Mouse (Mus musculus): ENCODE measurements around the gene Tor1aip1. TPM values are rescaled to one million over a fixed set of nuclear protein-coding genes. Genes with fewer than 3 reads are reported as not detected.

The Tor1aip1 gene
- total and polyA plus RNA-seq, 3 experiments, result 19.1 to 44.1 (median 39.8) TPM

GRCm38 (mm10) chr1:156028340-156028975 lies 7.8 kb downstream of the Tor1aip1 start:
- Histone ChIP-seq H3K4me1 (ENCODE audit: control insufficient read depth in 1 of 2, insufficient read depth in 2 of 2) (peaks cover 0 to 11% of the 10 kb centered on the region in 2 experiments; a peak in 2 of 4 replicates), H3K9me3 (replicated peaks; ENCODE audit: low read length) (no peaks in the 10 kb centered on the region), H3K4me2 (ENCODE audit: insufficient read depth, low read depth, poor library complexity, severe bottlenecking) (no peak overlapping the region; the same call in 1 of the 2 replicates), H3K36me3 (replicated peaks in 1 of 2; ENCODE audit: control insufficient read depth in 1 of 2, insufficient read depth in 1 of 2, low read length in 1 of 2) (peaks cover 37 to 73% of the 10 kb centered on the region in 2 experiments), H3K27me3 (replicated peaks) (no peaks in the 10 kb centered on the region), H3K27ac (ENCODE audit: insufficient read depth, low read depth) (no peak overlapping the region), H3K4me3 (replicated peaks in 1 of 3; ENCODE audit: low read depth in 2 of 3, low read length in 2 of 3, poor library complexity in 1 of 3) (no peak overlapping the region), H3K79me2 (replicated peaks; ENCODE audit: control insufficient read depth, extremely low read depth, insufficient read depth, poor library complexity, severe bottlenecking) (peaks cover 6% of the 10 kb centered on the region; the same call in 1 of the 2 replicates), H3K9ac (ENCODE audit: insufficient read depth, low read depth) (no peak overlapping the region)
- no peak for DNase-seq (ENCODE audit: extremely low read depth)
- in situ Hi-C loops (cut with MboI; ENCODE audit: low pct_ligation_motif_present, low pct_unique_long_range_greater_than_20kb, low sequenced_read_pairs) (no loop called here), dilution Hi-C loops (cut with MboI; ENCODE audit: extremely low pct_ligation_motif_present, extremely low pct_unique_long_range_greater_than_20kb, low sequenced_read_pairs) (no loop called here)
- TF ChIP-seq RAD21 (IDR thresholded peaks at IDR 0.05; ENCODE audit: low read depth, low read length) (no peak), BHLHE40 (IDR thresholded peaks at IDR 0.05; ENCODE audit: low read depth, low read length) (no peak), JUN (IDR thresholded peaks at IDR 0.05; ENCODE audit: insufficient read depth, low read depth, low read length) (no peak), ZNF384 (IDR thresholded peaks at IDR 0.05; ENCODE audit: low read depth, low read length) (no peak), USF1 (IDR thresholded peaks at IDR 0.05; ENCODE audit: low read depth, low read length) (no peak), EP300 (IDR thresholded peaks at IDR 0.05; ENCODE audit: low read length) (no peak), PAX5 (IDR thresholded peaks at IDR 0.05; ENCODE audit: low read length) (no peak), TCF12 (IDR thresholded peaks at IDR 0.05; ENCODE audit: low read depth, low read length) (no peak), TBP (conservative IDR thresholded peaks at IDR 0.05; ENCODE audit: low read depth, low read length) (no peak), CHD2 (IDR thresholded peaks at IDR 0.05; ENCODE audit: low read length) (no peak), USF2 (conservative IDR thresholded peaks at IDR 0.05; ENCODE audit: low read depth, low read length) (no peak), CTCF (conservative IDR thresholded peaks at IDR 0.05 in 1 of 2, IDR thresholded peaks at IDR 0.05 in 1 of 2; ENCODE audit: low read depth in 2 of 2, low read length in 2 of 2) (no peak), IRF4 (IDR thresholded peaks at IDR 0.05; ENCODE audit: low read depth, low read length) (no peak), MAFK (IDR thresholded peaks at IDR 0.05; ENCODE audit: insufficient replicate concordance, low read length) (no peak), JUND (conservative IDR thresholded peaks at IDR 0.05; ENCODE audit: low read depth, low read length) (no peak), MAX (IDR thresholded peaks at IDR 0.05; ENCODE audit: low read length) (no peak)

GRCm38 (mm10) chr1:156027849-156028248 lies 8.4 kb downstream of the Tor1aip1 start:
- in situ Hi-C loops (cut with MboI; ENCODE audit: low pct_ligation_motif_present, low pct_unique_long_range_greater_than_20kb, low sequenced_read_pairs), result no loop called here
- H3K4me1 ChIP-seq (ENCODE audit: control insufficient read depth in 1 of 2, insufficient read depth in 2 of 2), result peaks cover 0 to 9% of the 10 kb centered on the region in 2 experiments; a peak in 1 of 4 replicates
- no peak overlapping the region for H3K4me3 ChIP-seq (replicated peaks in 1 of 3; ENCODE audit: low read depth in 2 of 3, low read length in 2 of 3, poor library complexity in 1 of 3)
- H3K27ac ChIP-seq (ENCODE audit: insufficient read depth, low read depth), result no peak overlapping the region
- H3K4me2 ChIP-seq (ENCODE audit: insufficient read depth, low read depth, poor library complexity, severe bottlenecking), result no peak overlapping the region; the same call in 1 of the 2 replicates
- TF ChIP-seq JUND (conservative IDR thresholded peaks at IDR 0.05; ENCODE audit: low read depth, low read length) (no peak), JUN (IDR thresholded peaks at IDR 0.05; ENCODE audit: insufficient read depth, low read depth, low read length) (no peak), CHD1 (IDR thresholded peaks at IDR 0.05; ENCODE audit: low read depth, low read length) (no peak), ETS1 (conservative IDR thresholded peaks at IDR 0.05; ENCODE audit: low read depth, low read length) (no peak), MYC (IDR thresholded peaks at IDR 0.05; ENCODE audit: low read depth, low read length) (no peak), TBP (conservative IDR thresholded peaks at IDR 0.05; ENCODE audit: low read depth, low read length) (no peak), CTCF (conservative IDR thresholded peaks at IDR 0.05 in 1 of 2, IDR thresholded peaks at IDR 0.05 in 1 of 2; ENCODE audit: low read depth in 2 of 2, low read length in 2 of 2) (no peak), ZMIZ1 (IDR thresholded peaks at IDR 0.05; ENCODE audit: low read depth, low read length) (no peak), GABPA (IDR thresholded peaks at IDR 0.05; ENCODE audit: insufficient replicate concordance, low read depth, low read length) (no peak), TCF12 (IDR thresholded peaks at IDR 0.05; ENCODE audit: low read depth, low read length) (no peak), E2F4 (IDR thresholded peaks at IDR 0.05; ENCODE audit: insufficient replicate concordance, low read depth, low read length) (no peak), ZC3H11A (IDR thresholded peaks at IDR 0.05; ENCODE audit: low read depth, low read length) (no peak), UBTF (IDR thresholded peaks at IDR 0.05; ENCODE audit: low read depth, low read length) (no peak), ELF1 (IDR thresholded peaks at IDR 0.05; ENCODE audit: low read depth, low read length) (no peak)
- no peaks in the 10 kb centered on the region for H3K9me3 ChIP-seq (replicated peaks; ENCODE audit: low read length)
- dilution Hi-C loops (cut with MboI; ENCODE audit: extremely low pct_ligation_motif_present, extremely low pct_unique_long_range_greater_than_20kb, low sequenced_read_pairs), result no loop called here
- H3K36me3 ChIP-seq (replicated peaks in 1 of 2; ENCODE audit: control insufficient read depth in 1 of 2, insufficient read depth in 1 of 2, low read length in 1 of 2), result peaks cover 33 to 71% of the 10 kb centered on the region in 2 experiments
- no peak for DNase-seq (ENCODE audit: extremely low read depth)
- H3K9ac ChIP-seq (ENCODE audit: insufficient read depth, low read depth), result no peak overlapping the region
- no peaks in the 10 kb centered on the region for H3K27me3 ChIP-seq (replicated peaks)
- peaks cover 2% of the 10 kb centered on the region; the same call in 1 of the 2 replicates for H3K79me2 ChIP-seq (replicated peaks; ENCODE audit: control insufficient read depth, extremely low read depth, insufficient read depth, poor library complexity, severe bottlenecking)
